Mouse (Mus musculus) right cerebral cortex, postnatal 36 days (tissue): ENCODE results near the gene Dguok.

Source experiments
- DNase-seq, 2 experiments: peaks; one replicate each; pipeline ENCODE4 v3.0.0; 2022; ENCODE audit warnings: low spot score in 2 of 2, mixed read lengths in 1 of 2

The Dguok gene

DNA sequence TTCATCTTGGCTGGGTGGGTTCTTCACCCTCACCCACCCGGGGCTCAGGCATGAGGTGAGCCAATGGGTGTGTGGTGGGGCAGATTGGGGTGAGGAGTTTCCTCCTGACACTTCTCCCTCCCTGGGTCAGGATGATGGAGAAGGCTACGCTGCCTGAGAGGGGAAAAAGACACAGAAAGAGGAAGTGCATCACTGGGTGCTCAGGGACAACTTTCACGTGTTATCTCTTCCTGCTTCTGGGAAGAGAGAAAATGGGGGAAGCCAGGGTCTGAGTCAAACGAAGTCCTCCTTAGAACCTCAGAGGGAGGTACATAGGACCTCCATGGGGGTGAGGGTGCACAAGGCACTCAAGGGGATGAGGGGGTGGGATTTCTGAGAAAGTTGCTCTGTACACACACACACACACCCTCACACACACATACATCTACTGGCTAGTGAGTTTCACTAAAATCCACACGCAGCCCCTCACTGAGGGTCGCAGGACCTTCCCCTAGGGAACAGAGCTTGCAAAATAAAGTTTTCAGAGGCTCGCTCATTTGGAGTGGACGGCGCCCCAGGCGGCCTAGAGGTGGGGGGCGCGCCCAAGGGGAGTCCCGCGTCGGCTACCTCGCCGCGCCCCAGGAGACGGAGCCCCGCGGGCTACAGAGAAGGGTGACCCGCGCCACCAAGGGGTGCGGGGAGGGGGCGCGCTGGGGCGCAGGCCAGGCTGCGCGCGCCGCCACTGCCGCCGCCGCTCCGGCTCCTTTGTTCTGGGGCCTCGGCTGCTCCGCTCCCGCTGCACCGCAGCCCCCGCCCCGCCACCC is 51.2 kb downstream of the Dguok start:
- DNase-seq, result no peak

DNA sequence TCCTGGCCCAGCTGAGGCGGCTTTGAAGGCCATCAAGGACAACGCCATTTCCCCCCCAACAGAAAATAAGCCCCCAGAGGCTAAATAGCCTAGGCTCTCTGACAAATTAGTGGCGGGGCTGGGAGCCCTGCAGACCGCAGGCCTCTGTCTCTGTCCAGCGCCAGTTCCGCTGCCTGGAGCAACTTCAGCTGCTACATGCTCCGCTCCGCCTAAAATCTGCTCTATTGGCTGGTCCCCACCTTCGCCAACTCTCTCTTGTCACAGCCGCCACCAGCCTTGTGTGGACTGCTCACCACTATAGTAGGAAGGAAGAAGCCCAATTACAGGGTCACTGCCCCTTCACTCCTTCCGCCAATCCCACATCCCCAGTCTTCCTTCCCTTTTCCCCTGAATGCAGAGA is 53.1 kb downstream of the Dguok start:
- DNase-seq, result no peak

- no peak for DNase-seq
Measured at GRCm38 (mm10) chr6:83450451-83451303, 56.1 kb downstream of the Dguok start.

- DNase-seq, result no peak
Measured at GRCm38 (mm10) chr6:83449440-83449839, 57.3 kb downstream of the Dguok start.

- no peak for DNase-seq
Measured at GRCm38 (mm10) chr6:83448911-83449310, 57.9 kb downstream of the Dguok start.

DNA sequence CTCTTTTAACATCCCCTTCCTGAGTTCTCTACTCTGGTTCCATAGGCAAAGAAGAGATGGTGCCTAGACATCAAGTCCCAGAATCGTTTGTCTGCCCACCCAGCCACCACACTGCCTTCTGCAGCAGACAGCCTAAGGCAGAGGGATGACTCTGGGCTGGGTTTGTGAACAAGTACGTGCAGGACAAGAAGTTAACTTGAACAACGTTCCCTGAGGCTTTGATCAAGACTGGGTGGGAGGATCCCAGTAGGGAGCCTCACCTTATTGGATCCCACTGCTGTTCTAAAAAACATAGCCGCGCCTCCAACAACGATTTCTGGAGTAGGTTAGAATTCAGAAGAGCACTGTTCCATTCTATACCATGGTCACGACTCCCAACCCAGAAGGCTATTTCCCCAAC is 59.7 kb downstream of the Dguok start:
- no peak for DNase-seq

DNA sequence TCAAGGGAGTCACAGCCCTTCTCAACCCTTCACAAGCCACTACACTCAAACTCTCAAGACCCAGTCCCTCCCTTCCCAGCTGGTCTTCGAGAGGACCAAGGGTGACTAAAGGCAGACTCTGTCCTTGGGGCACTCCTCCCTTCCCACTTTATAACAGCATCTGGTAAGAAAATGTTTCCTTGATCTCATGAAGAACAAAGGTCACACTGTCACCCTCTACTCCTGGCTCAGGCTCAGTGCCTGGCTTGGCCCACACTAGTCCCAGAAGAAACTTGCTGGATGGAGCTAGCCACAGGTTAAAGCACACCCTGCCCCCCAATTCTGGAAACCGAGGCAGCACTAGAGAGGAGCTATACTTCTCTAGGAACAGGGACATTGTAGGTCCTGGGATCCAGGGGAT is 61.0 kb downstream of the Dguok start:
- DNase-seq, result no peak

- DNase-seq, result peak; percentile 48 to 58
Measured at GRCm38 (mm10) chr6:83443441-83444340, 63.1 kb downstream of the Dguok start.

- no peak for DNase-seq
Measured at GRCm38 (mm10) chr6:83442639-83443038, 64.1 kb downstream of the Dguok start.

DNA sequence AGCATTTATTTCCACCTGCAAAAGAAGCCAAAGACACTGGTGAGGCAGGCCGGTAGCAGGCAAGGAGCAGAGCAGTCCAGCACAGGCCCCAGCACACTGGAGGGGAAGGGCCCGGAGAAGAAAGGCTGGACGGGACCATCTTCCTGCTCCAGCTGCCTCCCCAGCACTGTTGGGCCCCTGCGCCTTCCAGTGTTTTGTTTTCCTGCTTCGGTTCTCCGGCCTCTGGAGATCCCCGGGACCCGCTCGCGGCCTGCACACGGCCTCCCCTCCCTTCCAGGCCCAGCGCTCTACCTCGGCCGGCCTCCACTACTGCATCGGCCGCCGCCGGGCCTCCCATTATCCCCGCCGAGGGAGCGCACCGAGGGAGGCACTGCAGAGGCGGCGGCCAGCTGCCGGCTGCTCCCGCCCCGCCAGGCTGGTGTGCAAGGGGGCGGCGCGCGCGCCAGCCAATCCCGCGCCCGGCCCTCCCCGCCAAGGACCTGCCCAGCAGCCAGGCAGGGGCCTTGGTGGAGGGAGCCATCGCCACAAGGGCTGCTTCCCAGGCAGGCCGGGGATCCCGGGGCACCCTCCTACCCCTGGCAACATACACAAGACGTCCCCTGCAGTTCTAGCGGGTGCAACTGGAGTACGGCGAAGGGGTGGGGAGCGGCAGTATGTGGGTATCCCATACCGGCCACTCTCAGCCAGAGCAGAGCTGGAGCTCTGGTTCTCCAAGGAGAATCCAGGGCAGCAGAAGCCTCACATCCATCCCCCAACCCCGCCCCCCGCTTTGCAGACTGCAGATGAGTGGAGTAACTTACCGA is 65.3 kb downstream of the Dguok start:
- peak; percentile 82 to 88 for DNase-seq

DNA sequence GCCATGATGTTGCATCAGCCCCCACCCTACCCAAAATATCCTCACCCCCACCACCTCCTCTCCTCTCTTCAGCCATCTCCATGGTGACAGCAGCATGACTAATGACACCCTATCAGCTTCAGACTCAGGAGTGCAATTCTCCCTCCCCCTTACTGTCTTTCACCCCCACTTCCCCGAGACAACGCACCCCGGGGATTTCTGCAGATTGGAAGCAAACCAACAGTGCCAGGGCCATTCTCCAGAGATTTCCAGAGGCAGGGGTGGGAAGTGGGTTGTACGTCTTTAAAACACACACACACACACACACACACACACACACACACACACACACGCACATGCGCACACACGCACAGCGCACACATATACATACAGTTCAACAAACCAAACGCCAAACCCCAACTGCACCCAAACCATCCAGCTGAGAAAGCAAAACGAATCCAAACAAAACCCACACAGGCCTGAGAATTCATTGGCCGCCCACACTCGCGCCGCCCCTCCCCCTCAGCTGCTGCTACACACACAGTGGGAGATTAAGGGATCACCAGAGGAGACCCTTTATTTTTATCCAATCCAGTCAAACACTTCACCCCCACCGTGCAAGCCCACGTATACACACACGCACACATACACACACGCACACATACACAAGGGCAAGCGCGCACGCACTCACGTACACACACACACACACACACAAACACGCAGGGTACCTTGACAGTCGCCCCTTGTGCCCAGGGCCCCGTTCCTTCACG is 66.1 kb downstream of the Dguok start:
- DNase-seq, result peak; percentile 79 to 88

GRCm38 (mm10) chr6:83440197-83440509 is 66.6 kb downstream of the Dguok start:
- no peak for DNase-seq

GRCm38 (mm10) chr6:83439781-83440180 is 67.0 kb downstream of the Dguok start:
- DNase-seq, result peak; percentile 35 to 54

- peak; percentile 51 to 72 for DNase-seq
Measured at GRCm38 (mm10) chr6:83439119-83439767, 67.5 kb downstream of the Dguok start.

GRCm38 (mm10) chr6:83438584-83438983 is 68.2 kb downstream of the Dguok start:
- DNase-seq, result no peak

DNA sequence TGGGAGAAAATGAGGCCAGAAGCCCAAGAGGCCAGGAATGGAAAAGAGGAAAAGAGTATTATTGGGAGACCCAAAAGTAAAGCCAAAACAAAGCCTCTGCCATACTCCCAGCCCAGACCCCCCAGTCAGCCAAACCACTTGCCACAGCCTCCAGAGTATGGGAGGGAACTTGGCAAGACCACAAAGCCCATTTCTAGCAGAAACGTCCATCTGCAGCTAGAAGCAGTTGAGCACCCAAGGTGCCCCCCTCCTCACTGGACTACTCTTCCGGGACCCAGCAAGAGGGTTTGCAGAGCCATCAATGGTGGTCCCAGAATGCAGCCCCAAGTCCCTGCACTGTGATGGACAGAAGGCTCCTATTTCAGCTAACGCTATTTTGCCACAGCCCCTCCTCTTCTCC is 69.0 kb downstream of the Dguok start:
- DNase-seq, result no peak

- no peak for DNase-seq
Measured at GRCm38 (mm10) chr6:83437225-83437624, 69.5 kb downstream of the Dguok start.

- no peak for DNase-seq
Measured at GRCm38 (mm10) chr6:83436547-83436946, 70.2 kb downstream of the Dguok start.

- DNase-seq, result no peak
Measured at GRCm38 (mm10) chr6:83435174-83435573, 71.6 kb downstream of the Dguok start.

DNA sequence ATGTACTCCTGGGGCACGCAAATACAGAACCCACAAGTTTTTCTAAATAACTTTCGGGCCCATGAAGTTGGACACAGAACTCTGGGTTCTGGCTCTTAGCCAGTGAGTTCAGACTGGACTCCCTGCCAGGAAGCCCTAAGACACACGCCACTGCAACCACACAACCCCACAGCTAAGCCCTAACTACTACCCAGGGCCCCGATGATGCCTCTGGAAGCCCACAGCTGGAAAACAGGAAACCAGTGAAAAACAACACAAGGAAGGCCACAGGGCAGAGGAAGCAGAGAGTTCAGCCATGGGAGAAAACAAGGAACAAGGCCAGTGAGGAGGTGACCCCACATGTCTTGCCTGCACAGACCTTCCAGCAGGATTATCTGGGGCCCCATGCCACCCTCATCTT is 73.2 kb downstream of the Dguok start:
- DNase-seq, result no peak
